Mouse (Mus musculus): ENCODE measurements at regions not wholly inside any gene's neighbourhood (a gene's known extent, or its start where the extent isn't known, plus 50 kb on each side); places are given as distances from the start of the nearest gene placed in this dataset.

DNA sequence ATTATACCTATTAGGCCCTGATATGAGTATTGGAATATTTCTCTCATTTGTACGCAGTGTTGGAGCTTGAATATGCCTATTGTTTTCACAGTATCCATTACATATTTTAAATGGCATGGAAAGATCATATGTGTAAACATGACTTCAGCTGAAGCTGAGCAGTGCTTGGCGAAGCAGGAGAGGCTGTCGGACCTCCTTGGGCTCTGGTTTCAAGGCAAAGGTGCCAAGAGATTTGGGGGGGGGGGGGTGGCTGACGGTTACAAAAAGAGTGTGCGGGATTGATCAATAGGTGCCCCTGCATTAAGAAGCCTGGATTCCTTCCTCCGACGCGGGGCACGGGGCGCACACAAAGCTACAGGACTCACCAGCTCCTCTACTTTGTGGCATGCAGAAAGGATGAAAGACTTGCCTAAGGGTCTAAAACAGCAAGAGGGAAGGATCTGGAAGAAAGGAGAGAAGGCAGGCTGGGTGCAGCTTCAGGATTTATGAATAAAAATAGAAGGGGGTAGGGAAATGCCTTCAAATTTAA lies 2381.9 kb upstream of the Gm7489 start:
- Histone ChIP-seq H3K4me2 (ENCODE audit: low read length) (0 out of 2 replicates have a peak overlapping the region, but pooled peaks have one; percentile 6), H3K36me3 (ENCODE audit: insufficient read depth, low read length) (no peaks in the 10 kb centered on the region), H3K4me3 (replicated peaks; ENCODE audit: low read depth, low read length) (no peak overlapping the region), H3K9ac (ENCODE audit: low read depth, low read length) (no peak overlapping the region), H3K4me1 (replicated peaks; ENCODE audit: insufficient read depth, low read length) (no peaks in the 10 kb centered on the region), H3K27me3 (ENCODE audit: insufficient read depth, low read length) (no peaks in the 10 kb centered on the region), H3K27ac (no peak overlapping the region), H3K9me3 (replicated peaks; ENCODE audit: low read length) (no peaks in the 10 kb centered on the region)
- peak; percentile 4 for DNase-seq (ENCODE audit: low spot score)
- no peak for ATAC-seq (replicated peaks; ENCODE audit: low FRiP score, low read depth)
- 55% methylated on average over 10 of the region's 10 CpGs for WGBS
- TF ChIP-seq CTCF (IDR thresholded peaks at IDR 0.05; ENCODE audit: low read depth) = no peak

DNA sequence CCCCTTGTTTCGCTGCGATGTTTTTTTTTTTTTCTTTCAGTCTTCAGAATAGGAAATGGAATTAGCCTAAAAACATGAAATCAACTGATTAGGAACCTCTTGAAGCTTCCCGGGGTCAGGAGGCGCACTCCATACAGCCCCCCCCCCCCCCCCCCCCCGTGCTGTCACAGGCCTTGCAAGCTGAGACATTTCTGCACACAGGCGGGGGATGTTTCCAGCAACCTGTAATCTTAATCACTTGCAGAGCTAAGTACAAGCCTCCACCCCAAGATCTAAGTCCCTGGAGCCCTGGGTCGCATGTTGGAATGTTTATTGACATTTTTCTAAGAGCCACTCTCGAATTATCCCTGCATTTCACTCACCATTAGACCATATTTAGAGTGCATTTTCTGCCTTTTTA lies 2381.4 kb upstream of the Gm7489 start:
- Histone ChIP-seq H3K27ac (no peak overlapping the region), H3K27me3 (ENCODE audit: insufficient read depth, low read length) (no peaks in the 10 kb centered on the region), H3K9ac (ENCODE audit: low read depth, low read length) (no peak overlapping the region), H3K4me2 (ENCODE audit: low read length) (0 out of 2 replicates have a peak overlapping the region, but pooled peaks have one; percentile 6), H3K4me1 (replicated peaks; ENCODE audit: insufficient read depth, low read length) (no peaks in the 10 kb centered on the region), H3K4me3 (replicated peaks; ENCODE audit: low read depth, low read length) (no peak overlapping the region), H3K9me3 (replicated peaks; ENCODE audit: low read length) (no peaks in the 10 kb centered on the region), H3K36me3 (ENCODE audit: insufficient read depth, low read length) (no peaks in the 10 kb centered on the region)
- ATAC-seq (replicated peaks; ENCODE audit: low FRiP score, low read depth) (no peak), DNase-seq (ENCODE audit: low spot score) (peak; percentile 11)
- WGBS = 34% methylated on average over 8 of the region's 8 CpGs
- no peak for TF ChIP-seq CTCF (IDR thresholded peaks at IDR 0.05; ENCODE audit: low read depth)

DNA sequence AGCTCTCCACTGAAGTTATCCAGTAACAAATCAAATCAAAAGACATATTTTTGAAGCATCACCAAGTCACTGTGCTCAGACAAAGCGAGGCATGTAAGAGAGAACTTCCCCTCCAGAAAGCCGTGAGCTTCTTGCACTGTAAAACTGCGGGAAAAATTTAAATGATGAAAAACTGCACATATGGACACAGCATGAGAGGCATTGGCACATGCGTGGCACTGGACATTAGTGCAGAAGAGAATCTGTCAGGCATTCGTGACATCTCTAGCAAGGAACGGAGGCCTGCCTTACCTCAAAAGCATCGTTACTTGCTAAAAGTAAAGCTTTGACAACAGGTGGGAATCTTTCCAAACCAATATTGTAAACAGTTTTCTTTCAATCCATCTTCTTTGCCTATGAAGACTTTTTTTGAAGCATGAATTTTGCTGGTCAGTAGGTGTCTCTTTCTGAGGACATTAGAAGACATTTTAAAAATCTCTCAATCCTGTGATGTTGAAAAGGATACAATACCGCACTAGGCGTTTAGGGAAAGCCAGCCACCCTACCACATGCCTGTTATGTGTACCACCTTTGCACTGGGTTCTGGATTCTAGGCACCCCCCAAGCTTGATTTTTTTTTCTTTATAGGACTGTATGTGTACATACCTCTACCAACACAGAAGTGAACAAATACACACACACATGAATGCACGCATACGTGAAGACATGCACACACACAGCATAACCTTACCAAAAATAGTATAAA lies 2380.5 kb upstream of the Gm7489 start:
- H3K4me2 ChIP-seq (ENCODE audit: low read length) = no peak overlapping the region
- DNase-seq (ENCODE audit: low spot score) (no peak), ATAC-seq (replicated peaks; ENCODE audit: low FRiP score, low read depth) (no peak)
- no peaks in the 10 kb centered on the region for H3K27me3 ChIP-seq (ENCODE audit: insufficient read depth, low read length)
- no peaks in the 10 kb centered on the region for H3K9me3 ChIP-seq (replicated peaks; ENCODE audit: low read length)
- H3K9ac ChIP-seq (ENCODE audit: low read depth, low read length) = no peak overlapping the region
- TF ChIP-seq CTCF (IDR thresholded peaks at IDR 0.05; ENCODE audit: low read depth) = no peak
- WGBS = 83% methylated on average over 11 of the region's 11 CpGs
- no peak overlapping the region for H3K27ac ChIP-seq
- no peak overlapping the region for H3K4me3 ChIP-seq (replicated peaks; ENCODE audit: low read depth, low read length)
- H3K4me1 ChIP-seq (replicated peaks; ENCODE audit: insufficient read depth, low read length) = no peaks in the 10 kb centered on the region
- no peaks in the 10 kb centered on the region for H3K36me3 ChIP-seq (ENCODE audit: insufficient read depth, low read length)

DNA sequence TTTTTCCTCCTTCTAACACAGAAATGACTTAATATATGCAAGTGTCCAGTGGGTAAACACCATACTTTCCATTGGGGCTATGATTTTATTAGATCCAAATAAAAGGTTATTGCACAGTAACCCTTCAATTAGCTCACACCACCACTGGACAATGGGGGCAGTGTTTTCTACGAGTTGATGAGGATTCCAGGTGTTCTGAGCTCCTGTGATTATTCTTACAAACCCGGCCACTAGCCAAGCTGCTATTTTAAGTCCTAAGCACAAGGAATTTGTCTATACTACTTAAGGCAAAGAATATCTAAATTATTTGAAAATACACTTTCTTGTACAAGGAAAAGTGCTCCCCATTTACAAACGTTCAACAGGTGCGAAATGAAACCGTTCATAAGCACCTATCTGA lies 2379.9 kb upstream of the Gm7489 start:
- Histone ChIP-seq H3K9me3 (replicated peaks; ENCODE audit: low read length) (no peaks in the 10 kb centered on the region), H3K27me3 (ENCODE audit: insufficient read depth, low read length) (no peaks in the 10 kb centered on the region), H3K4me3 (replicated peaks; ENCODE audit: low read depth, low read length) (no peak overlapping the region), H3K4me2 (ENCODE audit: low read length) (no peak overlapping the region), H3K36me3 (ENCODE audit: insufficient read depth, low read length) (no peaks in the 10 kb centered on the region), H3K9ac (ENCODE audit: low read depth, low read length) (no peak overlapping the region), H3K4me1 (replicated peaks; ENCODE audit: insufficient read depth, low read length) (no peaks in the 10 kb centered on the region), H3K27ac (no peak overlapping the region)
- DNase-seq (ENCODE audit: low spot score) = no peak
- no peak for TF ChIP-seq CTCF (IDR thresholded peaks at IDR 0.05; ENCODE audit: low read depth)
- no peak for ATAC-seq (replicated peaks; ENCODE audit: low FRiP score, low read depth)
- WGBS = 77% methylated on average over 5 of the region's 5 CpGs

DNA sequence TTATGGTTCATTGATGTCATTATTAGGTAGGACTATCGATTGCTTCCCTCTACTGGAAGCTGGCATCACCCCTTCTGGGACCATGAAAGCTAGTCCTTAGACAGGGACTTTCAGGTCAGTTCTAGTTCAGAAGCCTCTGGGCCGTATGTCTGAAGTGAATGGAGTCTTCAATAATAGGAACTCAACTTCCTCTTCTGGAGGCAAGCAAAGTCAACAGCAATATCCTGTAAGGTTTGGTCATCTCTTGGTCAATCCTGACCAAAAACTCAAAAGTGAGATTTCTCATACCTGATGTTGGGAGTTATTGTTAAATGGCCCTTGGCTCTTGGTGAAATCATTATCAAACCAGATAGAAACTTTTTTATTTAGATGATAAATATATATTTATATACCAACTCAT lies 2377.6 kb upstream of the Gm7489 start:
- no peak for DNase-seq (ENCODE audit: low spot score)
- Histone ChIP-seq H3K4me3 (replicated peaks; ENCODE audit: low read depth, low read length) (no peak overlapping the region), H3K27me3 (ENCODE audit: insufficient read depth, low read length) (no peaks in the 10 kb centered on the region), H3K27ac (no peak overlapping the region), H3K36me3 (ENCODE audit: insufficient read depth, low read length) (no peaks in the 10 kb centered on the region), H3K9ac (ENCODE audit: low read depth, low read length) (no peak overlapping the region), H3K9me3 (replicated peaks; ENCODE audit: low read length) (no peaks in the 10 kb centered on the region), H3K4me2 (ENCODE audit: low read length) (no peak overlapping the region), H3K4me1 (replicated peaks; ENCODE audit: insufficient read depth, low read length) (no peaks in the 10 kb centered on the region)
- WGBS = 91% methylated on average over 2 of the region's 2 CpGs
- no peak for TF ChIP-seq CTCF (IDR thresholded peaks at IDR 0.05; ENCODE audit: low read depth)
- no peak for ATAC-seq (replicated peaks; ENCODE audit: low FRiP score, low read depth)

- ATAC-seq (replicated peaks; ENCODE audit: low FRiP score, low read depth) = no peak
These were observed 2373.4 kb upstream of the Gm7489 start for GRCm38 (mm10) chr15:51511319-51511718.

More at GRCm38 (mm10) chr15:51511319-51511718, 2373.4 kb upstream of the Gm7489 start:
- no peak for TF ChIP-seq CTCF (IDR thresholded peaks at IDR 0.05; ENCODE audit: low read depth)
- DNase-seq (ENCODE audit: low spot score) = no peak
- H3K9ac ChIP-seq (ENCODE audit: low read depth, low read length) = no peak overlapping the region
- H3K27ac ChIP-seq = no peak overlapping the region
- H3K4me2 ChIP-seq (ENCODE audit: low read length) = no peak overlapping the region
- WGBS = 33% methylated on average over 5 of the region's 5 CpGs
- H3K27me3 ChIP-seq (ENCODE audit: insufficient read depth, low read length) = no peaks in the 10 kb centered on the region
- H3K36me3 ChIP-seq (ENCODE audit: insufficient read depth, low read length) = no peaks in the 10 kb centered on the region
- no peak overlapping the region for H3K4me3 ChIP-seq (replicated peaks; ENCODE audit: low read depth, low read length)
- no peaks in the 10 kb centered on the region for H3K9me3 ChIP-seq (replicated peaks; ENCODE audit: low read length)
- no peaks in the 10 kb centered on the region for H3K4me1 ChIP-seq (replicated peaks; ENCODE audit: insufficient read depth, low read length)
